Mouse (Mus musculus) gastrocnemius, postnatal 10 days (tissue): ENCODE measurements around the gene Map4k1. TPM values are rescaled to one million over a fixed set of nuclear protein-coding genes. Genes with fewer than 3 reads are reported as not detected.

Source experiments
- DNase-seq: peaks from one replicate; pipeline ENCODE4 v3.0.0; 2021; ENCODE audit warnings: mixed read lengths
- microRNA-seq, 2 experiments: library from miRNA; unstranded; fragments of <30 nt; microRNA quantifications; one replicate each; pipeline ENCODE4 v1.2.0; 2021
- total RNA-seq, 2 experiments: library from RNA; stranded (reverse); gene quantifications; 2 replicates each; pipeline ENCODE4 v1.2.3; 2021

Map4k1 gene
- total RNA-seq, 2 experiments from 2014 or later: 0.66 to 0.93 TPM

DNA sequence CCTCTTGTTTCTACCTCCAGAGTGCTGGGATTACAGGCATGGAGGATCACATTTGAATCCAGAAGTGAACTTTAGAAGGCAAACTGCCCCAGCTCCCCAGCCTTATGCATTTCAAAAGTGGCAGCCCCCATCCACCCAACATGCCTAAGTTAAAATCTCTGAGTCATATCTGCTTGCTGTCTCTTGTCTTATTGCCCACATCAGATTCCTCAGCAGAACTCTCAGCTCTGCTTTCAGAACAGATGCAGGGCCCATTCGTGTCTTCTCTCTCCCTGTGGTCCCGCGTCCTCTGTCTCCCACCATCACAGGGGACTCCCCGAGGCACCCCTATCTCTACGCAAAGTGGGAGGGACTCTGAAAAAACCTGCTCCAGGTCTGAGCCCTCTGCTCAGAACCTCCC lies 44.3 kb downstream of the Map4k1 start:
- no peak for DNase-seq

DNA sequence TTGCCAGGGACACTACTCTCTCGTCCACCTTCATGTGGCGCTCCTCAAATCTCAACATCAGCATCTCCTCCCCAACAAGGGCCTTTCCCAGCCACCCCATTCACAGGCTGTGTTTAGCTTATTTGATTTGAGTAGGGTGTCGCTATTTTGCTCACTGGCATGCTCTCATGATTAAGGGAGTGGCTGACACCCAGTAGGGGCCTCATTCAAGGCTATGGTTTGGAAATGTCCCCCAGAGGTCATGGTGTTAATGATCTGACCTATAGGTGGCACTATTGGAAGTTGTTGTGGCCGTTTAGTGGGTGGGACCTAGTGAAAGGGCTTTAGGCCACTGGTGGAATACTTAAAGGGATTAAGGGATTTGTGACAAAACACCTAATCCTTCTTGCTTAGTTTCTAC lies 45.0 kb downstream of the Map4k1 start:
- DNase-seq: no peak

GRCm38 (mm10) chr7:29028761-29029160 lies 46.9 kb downstream of the Map4k1 start:
- DNase-seq: no peak

- no peak for DNase-seq
These were observed 48.1 kb downstream of the Map4k1 start for GRCm38 (mm10) chr7:29029690-29030656.

DNA sequence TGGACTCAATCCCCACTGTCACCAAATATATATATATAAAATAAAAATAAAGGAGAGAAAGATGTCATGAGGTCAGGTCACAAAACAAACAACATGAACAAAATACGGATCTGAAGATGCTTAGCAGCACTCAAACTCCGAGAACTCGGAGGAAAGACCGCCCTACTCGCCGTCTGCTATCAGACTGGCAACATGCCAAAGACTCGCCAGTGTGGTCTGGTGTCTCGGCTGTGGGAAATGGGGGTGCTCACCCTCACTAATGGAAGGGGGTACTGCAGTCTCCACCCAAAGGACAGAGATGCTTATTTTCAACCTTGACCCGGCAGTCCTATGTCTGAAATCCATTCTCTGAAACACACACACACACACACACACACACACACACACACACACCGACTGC lies 49.8 kb downstream of the Map4k1 start:
- no peak for DNase-seq

DNA sequence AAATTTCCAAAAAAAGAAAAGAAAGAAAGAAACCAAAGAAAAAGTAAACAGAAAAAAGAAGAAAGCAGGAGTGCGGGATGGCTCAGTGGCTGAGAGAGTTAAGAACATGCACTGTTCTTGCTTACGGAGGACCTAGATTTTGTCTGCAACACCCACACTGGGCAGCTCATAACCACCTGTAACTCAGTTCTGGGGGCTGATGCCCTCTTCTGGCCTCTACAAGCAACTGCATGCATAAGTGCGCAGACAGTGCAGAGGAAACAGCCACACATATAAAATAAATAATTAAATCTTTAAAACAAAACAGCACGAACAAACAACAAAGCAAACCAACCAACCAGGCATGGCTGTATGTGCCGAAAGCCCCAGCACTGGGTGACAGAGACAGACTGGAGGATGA lies 50.8 kb downstream of the Map4k1 start:
- no peak for DNase-seq

DNA sequence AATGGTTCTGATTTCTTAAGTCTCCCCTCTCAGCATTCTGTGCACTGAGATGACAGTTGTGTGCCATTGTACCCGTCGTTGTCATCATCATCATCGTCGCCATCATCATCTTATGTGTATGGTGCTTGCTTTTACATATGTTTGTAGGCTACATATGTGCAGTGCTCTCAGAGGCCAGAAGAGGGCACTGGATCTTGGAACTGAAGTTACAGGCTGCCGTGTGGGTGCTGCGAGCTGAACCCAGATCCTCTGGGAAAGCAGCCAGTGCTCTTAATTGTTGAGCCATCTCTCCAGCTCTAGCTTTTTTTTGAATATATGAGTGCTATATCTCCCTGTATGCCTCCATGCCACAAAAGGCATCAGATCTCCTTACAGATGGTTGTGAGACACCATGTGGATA lies 55.4 kb downstream of the Map4k1 start:
- DNase-seq: no peak

- DNase-seq: peak; percentile 81
These were observed 57.7 kb downstream of the Map4k1 start for GRCm38 (mm10) chr7:29039604-29039984.

- peak; percentile 32 for DNase-seq
These were observed 58.3 kb downstream of the Map4k1 start for GRCm38 (mm10) chr7:29039985-29040661.

- no peak for DNase-seq
These were observed 59.3 kb downstream of the Map4k1 start for GRCm38 (mm10) chr7:29041194-29041593.

GRCm38 (mm10) chr7:29043016-29043673 lies 61.3 kb downstream of the Map4k1 start:
- DNase-seq: peak; percentile 80

GRCm38 (mm10) chr7:29043674-29044057 lies 61.8 kb downstream of the Map4k1 start:
- no peak for DNase-seq

- no peak for DNase-seq
These were observed 62.5 kb downstream of the Map4k1 start for GRCm38 (mm10) chr7:29044302-29044701.

DNA sequence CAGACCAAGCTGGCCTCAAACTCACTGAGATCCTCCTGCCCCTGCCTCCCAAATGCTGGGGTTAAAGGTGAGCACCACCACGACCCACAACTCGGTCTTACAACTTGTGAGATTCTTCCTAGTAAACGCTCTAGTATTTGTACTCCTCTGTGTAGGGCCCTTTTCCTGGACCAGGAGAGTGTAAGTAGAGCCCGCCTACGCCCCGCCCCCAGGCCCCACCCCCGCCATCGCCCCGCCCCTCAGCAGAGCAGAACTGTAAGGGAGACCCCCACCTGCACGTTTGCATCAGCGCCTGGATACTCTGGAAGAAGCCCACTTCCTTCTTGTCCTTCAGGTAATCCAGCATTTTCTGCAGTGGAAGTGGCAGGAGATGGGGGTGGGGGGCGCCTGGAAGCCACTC lies 64.7 kb downstream of the Map4k1 start:
- DNase-seq: no peak

DNA sequence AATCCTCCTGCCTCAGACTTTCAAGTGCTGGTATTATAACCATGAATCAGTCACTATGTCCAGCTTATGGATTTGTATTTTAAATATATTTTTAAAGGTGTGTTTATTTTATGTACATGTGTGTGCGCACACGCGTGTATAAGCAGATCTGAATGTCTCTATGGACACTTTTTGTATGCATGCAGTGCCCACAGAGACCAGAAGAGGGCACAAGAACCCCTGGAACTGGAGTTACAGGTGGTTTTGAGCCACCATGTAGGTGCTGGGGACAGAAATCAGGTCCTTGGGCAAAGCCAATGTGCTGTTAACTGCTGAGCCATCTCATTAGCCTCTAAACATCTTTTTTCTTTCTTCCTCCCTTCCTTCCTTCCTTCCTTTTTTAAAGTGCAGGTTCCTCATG lies 66.2 kb downstream of the Map4k1 start:
- DNase-seq: no peak

- DNase-seq: no peak
These were observed 66.8 kb downstream of the Map4k1 start for GRCm38 (mm10) chr7:29048615-29049014.

DNA sequence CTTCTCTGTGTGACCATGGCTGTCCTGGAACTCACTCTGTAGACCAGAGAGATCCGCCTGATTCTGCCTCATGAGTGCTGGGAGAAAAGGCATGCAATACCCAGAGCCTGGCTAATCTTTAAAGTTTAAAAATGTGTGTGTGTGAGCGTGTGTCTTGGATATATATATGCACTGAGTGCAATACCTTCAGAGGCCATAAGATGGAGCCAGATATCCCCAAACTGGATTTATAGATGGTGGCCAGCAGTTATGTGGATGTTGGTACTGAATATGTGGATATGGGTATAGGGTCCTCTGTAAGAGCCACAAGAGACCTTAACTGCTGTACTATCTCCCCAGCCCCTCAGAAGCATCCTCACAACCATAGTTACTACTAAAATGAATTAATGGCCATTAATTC lies 68.9 kb downstream of the Map4k1 start:
- no peak for DNase-seq

DNA sequence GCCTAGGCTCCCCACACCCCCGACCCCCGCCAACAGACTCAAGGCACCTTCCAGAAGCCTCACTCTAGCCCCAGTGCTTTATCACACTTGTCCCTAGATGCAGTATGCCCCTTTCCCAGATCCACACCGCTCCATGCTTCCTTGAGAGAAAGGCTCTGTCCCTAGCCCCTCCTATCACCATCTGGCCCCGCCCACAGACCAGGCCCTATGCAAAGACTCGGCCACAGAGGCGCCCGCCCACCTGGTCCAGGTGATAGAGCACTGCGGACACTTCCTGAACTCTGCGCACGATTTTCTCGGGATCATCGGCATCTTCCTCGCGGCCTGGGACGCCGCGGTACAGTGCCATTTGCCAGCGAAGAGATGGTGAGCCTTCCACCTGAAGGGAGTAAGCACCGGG lies 71.0 kb downstream of the Map4k1 start:
- no peak for DNase-seq

Small RNA genes within 50 kb of the gene (microRNA-seq; reads per million reads assigned to microRNA genes)
- gene Gm44408: 0 reads per million in 2 experiments

Other genes starting within 250 kb of the Map4k1 start
- 10 to 100 TPM; 40.2 to 46.5 TPM for gene Mrps12, start 240.2 kb upstream of the Map4k1 start, total RNA-seq
- gene Sars2, start 240.1 kb upstream of the Map4k1 start, total RNA-seq: 10 to 100 TPM; 16.2 to 18.6 TPM
- gene Ccer2, start 225.9 kb upstream of the Map4k1 start, total RNA-seq: not detected
- gene Sirt2, start 215.3 kb upstream of the Map4k1 start, total RNA-seq: 10 to 100 TPM; 78.5 to 80.4 TPM
- 10 to 100 TPM; 17.4 to 18.2 TPM for gene Nfkbib, start 214.5 kb upstream of the Map4k1 start, total RNA-seq
- gene Rinl, start 193.1 kb upstream of the Map4k1 start, total RNA-seq: 1 to 10 TPM in 1 of 2 experiments, under 1 TPM in 1; 0.63 to 1.7 TPM
- 100 to 1,000 TPM; 244 to 291 TPM for gene Hnrnpl, start 173.5 kb upstream of the Map4k1 start, total RNA-seq
- 100 to 1,000 TPM; 182 to 227 TPM for gene Ech1, start 156.8 kb upstream of the Map4k1 start, total RNA-seq
- 1 to 10 TPM; 3.7 to 7.4 TPM for gene Lgals4, start 148.2 kb upstream of the Map4k1 start, total RNA-seq
- gene Lgals7, start 118.2 kb upstream of the Map4k1 start, total RNA-seq: under 1 TPM in 1 of 2 experiments, not detected in 1; 0.56 TPM
- under 1 TPM; 0.23 to 0.27 TPM for gene Capn12, start 100.6 kb upstream of the Map4k1 start, total RNA-seq
- gene Actn4, start 19.7 kb upstream of the Map4k1 start, total RNA-seq: 100 to 1,000 TPM in 1 of 2 experiments, 10 to 100 TPM in 1; 90.2 to 120 TPM
- gene Eif3k, start 186 bp upstream of the Map4k1 start, total RNA-seq: 100 to 1,000 TPM; 169 to 174 TPM
- 100 to 1,000 TPM; 715 to 728 TPM for gene Ryr1, start 143.1 kb downstream of the Map4k1 start, total RNA-seq
- gene Rasgrp4, start 152.8 kb downstream of the Map4k1 start, total RNA-seq: 1 to 10 TPM in 1 of 2 experiments, under 1 TPM in 1; 0.86 to 1.4 TPM
- gene Fam98c, start 174.2 kb downstream of the Map4k1 start, total RNA-seq: 10 to 100 TPM; 11.7 to 12.5 TPM
- under 1 TPM; 0.32 to 0.35 TPM for gene Ggn, start 188.2 kb downstream of the Map4k1 start, total RNA-seq
- 1 to 10 TPM; 1.9 to 2.4 TPM for gene Spred3, start 188.4 kb downstream of the Map4k1 start, total RNA-seq
- 100 to 1,000 TPM; 184 to 185 TPM for gene Psmd8, start 198.7 kb downstream of the Map4k1 start, total RNA-seq
- under 1 TPM; 0.16 to 0.56 TPM for gene Catsperg1, start 232.0 kb downstream of the Map4k1 start, total RNA-seq